18 mouse cellular contexts compared by ENCODE assay signal in the genomic region with DNA sequence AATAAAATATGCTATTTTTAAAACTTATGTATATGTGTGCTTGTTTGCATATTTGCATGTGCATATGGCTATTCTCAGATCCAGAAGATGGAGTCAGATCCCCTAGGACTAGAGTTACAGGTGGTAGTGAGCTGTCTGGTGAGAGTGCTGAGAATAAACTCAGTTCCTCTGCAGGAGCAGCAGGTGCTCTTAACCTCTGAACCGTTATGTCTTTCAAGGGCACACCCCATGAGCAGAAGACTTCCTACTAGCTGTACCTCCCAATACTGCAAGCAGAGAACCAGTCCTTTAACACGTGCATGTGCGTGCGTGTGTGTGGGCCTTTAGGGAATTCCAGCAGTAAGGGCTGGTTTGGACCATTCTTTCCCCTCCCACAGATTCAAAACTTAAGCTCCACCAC.
"Had no signal": no experiment of that assay in that cellular context is flagged by ENCODE, and none has a peak within 500 bp of the region (broad histone marks: within the 10 kb centered on the region; RNA-seq: fewer than 3 reads in every experiment).

No protein-coding gene starts in this region.

- H3K4me2 ChIP-seq: lung, embryonic 14.5 days; midbrain, embryonic 12.5 days; midbrain, embryonic 15.5 days; neural tube, embryonic 12.5 days; stomach, embryonic 15.5 days had no signal

- H3K27me3 ChIP-seq: midbrain, embryonic 12.5 days; midbrain, embryonic 15.5 days; neural tube, embryonic 12.5 days; stomach, embryonic 15.5 days had no signal

- H3K27ac ChIP-seq: liver, embryonic 14.5 days; midbrain, embryonic 10.5 days; midbrain, embryonic 12.5 days; midbrain, embryonic 15.5 days; neural tube, embryonic 12.5 days; stomach, embryonic 15.5 days; stomach, postnatal 0 days had no signal

- H3K9me3 ChIP-seq: midbrain, embryonic 10.5 days; midbrain, embryonic 12.5 days; midbrain, embryonic 15.5 days; neural tube, embryonic 12.5 days; stomach, embryonic 15.5 days had no signal

- DNase-seq: lung, adult 18-20 months; lung, embryonic 14.5 days; lung, postnatal 10 days; lung, postnatal 4 days; retina, postnatal 1 day; right cerebral cortex, adult 18-20 months; right cerebral cortex, postnatal 25 days; right cerebral cortex, postnatal 4 days; thymus, adult 2 months; thymus, postnatal 25 days; thymus, postnatal 4 days had no signal

- H3K9ac ChIP-seq: liver, embryonic 14.5 days; lung, embryonic 14.5 days; midbrain, embryonic 12.5 days; midbrain, embryonic 15.5 days; neural tube, embryonic 12.5 days; stomach, embryonic 15.5 days had no signal

- H3K4me3 ChIP-seq: midbrain, embryonic 10.5 days; midbrain, embryonic 12.5 days; midbrain, embryonic 15.5 days; neural tube, embryonic 12.5 days; stomach, embryonic 15.5 days had no signal

- H3K36me3 ChIP-seq: midbrain, embryonic 10.5 days; midbrain, embryonic 12.5 days; midbrain, embryonic 15.5 days; neural tube, embryonic 12.5 days; stomach, embryonic 15.5 days had no signal

- ATAC-seq: midbrain, embryonic 15.5 days had no signal
